Mouse (Mus musculus) kidney, postnatal 36 days (tissue): Measurements from ENCODE around the gene Rybp.
A peak's percentile ranks its signal among the peaks of the same experiment; 100 is the strongest.

Source experiments
- DNase-seq, 2 experiments: peaks; one replicate each; pipeline ENCODE4 v3.0.0; 2021 to 2022; ENCODE audit warnings: mixed read lengths in 2 of 2

The Rybp gene

GRCm38 (mm10) chr6:100288016-100288729 lies 888 bp upstream of the Rybp start:
- DNase-seq, result no peak

DNA sequence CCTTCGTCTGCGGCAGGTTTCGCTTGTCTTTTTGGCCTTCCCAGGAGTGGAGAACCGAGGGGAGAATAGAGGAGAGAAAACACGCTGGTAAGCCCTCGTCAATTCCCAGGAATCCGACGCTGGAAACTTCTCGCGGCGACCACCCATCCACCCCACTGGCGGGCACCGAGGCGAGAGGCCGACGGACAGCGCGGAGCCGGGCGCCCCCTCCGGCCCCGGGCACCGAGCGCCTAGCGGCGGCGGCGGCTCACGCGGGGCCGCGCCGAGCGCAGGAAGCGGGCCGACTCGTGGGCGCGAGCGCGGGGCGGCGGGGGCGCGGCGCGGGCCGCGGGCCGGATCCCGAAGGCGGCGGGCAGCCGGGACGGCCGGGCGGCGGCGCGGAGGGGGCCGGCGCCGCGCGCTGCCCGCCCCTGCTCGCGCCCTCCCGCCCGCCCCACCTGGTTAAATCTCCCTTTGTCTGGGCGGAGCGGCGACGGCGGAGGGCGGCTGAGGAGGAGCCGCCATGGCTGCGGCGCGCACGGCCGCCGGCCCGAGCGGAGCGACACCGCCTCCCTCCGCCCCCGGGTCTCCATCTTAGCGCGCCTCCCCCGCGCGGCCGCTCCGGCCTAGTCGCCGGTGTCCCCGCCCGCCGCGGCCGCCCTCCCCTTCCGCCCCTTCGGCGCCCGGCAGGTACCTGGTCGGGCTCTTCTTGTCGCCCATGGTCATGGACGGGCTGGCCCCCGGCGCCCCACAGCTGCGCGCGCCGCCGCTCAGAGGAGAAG lies 532 bp downstream of the Rybp start:
- peak; percentile 80 to 88 for DNase-seq

DNA sequence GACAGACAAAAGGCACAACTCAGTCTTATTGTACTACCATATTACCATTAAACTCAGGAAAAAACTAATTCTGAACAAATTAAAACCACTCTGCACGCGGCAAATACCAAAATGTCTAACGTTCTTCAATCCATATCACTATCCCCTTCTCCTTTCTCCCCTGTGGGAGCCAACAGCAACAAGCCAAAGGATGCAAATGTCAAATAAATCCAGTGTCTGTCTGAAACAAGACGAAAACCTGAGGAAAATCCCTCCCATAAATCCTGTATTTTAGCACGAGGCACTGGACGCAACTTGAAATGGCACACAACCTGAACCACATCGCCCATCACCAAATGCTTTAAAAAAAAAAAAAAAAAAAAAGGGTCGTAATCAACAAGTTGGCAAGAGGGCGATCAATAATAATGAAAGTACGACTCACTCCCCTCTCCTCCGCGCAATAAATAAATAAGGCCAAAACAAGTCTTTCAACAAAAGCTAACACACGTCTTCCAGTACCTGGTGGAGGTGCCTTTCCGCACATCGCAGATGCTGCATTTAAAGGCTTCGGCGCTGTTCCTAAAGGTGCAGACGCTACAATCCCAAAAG lies 1.2 kb downstream of the Rybp start:
- DNase-seq, result no peak

DNA sequence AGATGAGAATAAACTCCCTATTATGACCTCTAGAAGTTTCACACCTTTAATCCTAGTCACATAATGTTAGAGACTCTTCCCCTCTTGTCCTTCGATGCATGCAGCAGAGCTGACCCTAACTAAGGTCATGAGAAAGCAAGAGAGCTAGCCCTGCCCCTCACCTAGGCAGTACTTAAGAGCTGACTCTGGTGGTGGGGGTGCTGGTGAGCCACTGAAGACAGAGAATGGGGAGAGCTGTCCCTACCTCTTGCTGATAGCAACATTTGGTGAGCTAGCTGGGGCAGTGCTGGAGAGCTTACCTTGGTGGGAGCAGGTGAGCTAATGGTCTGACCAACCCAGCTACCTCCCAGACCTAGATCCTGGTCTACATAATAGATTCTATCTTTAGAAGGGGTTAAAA lies 8.4 kb downstream of the Rybp start:
- DNase-seq, result no peak

- no peak for DNase-seq
These were observed 10.9 kb downstream of the Rybp start for GRCm38 (mm10) chr6:100276344-100276743.

DNA sequence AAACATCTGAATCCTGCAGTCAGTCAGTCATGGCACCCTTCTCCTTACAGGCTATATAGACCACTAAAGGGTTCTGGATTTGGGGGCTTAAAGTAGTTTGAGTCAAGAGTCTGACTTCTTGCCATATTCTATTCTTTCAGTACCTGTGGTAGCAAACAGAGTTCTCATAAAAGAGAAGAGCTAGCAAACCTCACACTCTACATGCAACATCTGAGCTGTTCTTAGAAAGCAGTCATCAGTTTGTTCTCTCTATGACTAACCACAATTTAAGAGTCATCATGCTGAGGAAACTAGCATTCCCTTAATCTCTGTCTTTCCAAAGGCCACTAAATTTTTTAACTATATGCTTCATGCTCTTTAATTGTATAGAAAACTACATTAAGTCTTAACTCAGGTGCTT lies 11.6 kb downstream of the Rybp start:
- DNase-seq, result no peak

DNA sequence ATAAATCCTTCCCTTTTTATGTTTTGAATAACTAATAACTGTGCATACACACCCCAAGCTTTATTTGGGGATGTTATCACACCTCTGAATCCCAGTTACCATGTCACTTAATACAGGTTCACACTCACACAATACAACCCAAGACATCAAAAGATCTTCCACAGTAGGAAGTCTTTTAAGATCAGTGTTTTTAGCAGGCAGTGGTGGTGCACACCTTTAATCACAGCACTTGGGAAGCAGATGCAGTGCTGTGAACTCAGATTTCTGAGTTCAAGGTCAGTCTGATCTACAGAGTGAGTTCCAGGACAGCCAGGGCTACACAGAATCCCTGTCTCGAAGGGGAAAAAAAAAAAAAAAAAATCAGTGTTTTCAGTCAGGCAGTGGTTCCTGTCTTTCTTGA lies 13.7 kb downstream of the Rybp start:
- no peak for DNase-seq

GRCm38 (mm10) chr6:100271992-100272391 lies 15.3 kb downstream of the Rybp start:
- DNase-seq, result no peak

DNA sequence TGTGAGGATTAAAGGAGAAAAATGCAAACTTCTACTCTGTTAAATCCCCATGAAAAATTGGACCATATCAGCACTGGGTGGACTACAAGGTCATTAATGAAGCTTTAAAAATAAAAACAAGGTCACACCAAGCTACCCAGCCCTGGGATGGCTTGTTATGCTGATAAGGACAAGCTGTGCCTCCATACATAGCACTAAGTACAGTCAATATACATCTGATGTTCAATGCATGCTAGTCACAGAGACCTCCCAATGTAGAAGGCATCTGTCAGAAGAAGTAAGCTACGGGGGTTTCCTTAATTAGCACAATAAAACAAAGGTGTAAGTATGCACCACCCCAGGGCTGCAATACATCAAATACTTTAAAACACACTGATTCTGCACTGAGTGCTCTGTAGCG lies 16.5 kb downstream of the Rybp start:
- no peak for DNase-seq

DNA sequence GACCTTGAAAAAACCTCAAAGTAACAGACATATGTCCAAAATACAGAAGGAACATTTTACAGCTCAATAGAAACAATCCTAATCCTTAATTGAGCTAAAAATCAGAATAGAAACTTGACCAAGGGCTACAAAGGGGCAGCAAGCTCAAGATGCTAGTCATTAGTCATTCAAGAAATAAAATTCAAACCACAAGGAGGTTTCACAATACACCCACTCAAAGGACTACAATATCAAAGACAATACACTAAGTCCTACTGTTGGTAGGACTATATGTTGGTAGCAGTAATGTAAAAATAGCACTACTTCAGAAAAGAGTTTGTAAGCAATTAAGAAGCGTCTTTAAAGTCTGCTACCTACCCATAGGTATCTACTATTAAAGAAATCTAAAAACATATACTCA lies 27.7 kb downstream of the Rybp start:
- no peak for DNase-seq

GRCm38 (mm10) chr6:100258278-100258677 lies 29.0 kb downstream of the Rybp start:
- DNase-seq, result no peak

DNA sequence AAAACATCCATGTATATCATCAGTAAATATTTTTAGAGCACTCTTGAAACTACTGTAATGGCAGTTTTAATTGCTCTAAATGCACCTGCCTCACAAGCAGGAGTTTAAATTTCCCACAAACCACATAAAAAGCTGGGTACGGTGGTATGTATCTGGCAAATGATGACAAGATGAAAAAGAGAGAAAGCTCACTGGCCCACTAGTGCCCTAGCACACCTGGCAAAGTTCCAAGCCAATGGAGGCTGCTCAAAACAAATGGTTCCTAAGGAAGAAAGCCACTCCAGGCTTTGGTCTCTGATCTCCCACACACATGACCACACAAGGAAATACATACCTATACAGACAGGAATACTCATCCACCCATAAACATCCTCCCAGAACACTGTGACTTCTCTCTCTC lies 31.9 kb downstream of the Rybp start:
- DNase-seq, result peak in 1 of 2 experiments; percentile 22

DNA sequence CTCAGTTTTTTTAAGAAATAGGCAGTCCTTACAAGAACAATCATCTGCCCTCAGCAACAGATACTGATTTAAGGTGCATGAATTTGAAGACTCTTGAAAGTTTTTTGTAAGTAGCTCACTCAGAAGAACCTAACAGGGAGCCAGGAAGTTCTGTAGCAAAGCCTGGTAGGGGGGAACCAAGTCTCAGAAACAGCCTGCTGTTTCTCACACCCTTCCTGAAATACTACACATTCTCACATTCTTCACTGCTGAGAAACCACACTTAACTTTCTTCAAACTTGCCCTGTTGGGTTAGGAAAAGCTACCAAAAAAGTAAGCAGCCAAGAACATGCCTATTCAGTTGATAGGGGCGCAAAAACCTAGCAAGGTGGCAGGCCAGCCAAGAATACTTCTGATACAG lies 32.6 kb downstream of the Rybp start:
- DNase-seq, result no peak

GRCm38 (mm10) chr6:100244474-100244873 lies 42.8 kb downstream of the Rybp start:
- DNase-seq, result no peak

DNA sequence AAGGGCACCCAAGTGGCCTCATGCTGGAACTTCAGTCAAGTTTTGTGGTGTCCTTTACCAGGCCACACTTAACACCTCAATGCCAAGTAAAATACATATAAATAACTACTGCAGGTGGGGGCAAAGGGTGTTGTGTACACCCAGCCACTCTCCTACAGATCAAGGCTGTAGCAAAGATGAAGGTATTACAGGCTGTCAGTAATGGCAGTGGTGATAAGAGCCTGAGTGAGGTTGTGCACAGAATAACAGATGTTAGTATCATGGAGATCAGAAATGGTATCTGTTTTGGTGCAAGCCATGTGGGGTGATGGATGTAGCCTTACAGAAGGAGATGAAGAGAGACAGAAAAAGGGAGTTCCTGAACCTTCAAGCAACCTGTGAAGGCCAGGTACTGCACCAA lies 52.2 kb downstream of the Rybp start:
- no peak for DNase-seq

GRCm38 (mm10) chr6:100233522-100233921 lies 53.8 kb downstream of the Rybp start:
- DNase-seq, result no peak

GRCm38 (mm10) chr6:100233061-100233460 lies 54.2 kb downstream of the Rybp start:
- no peak for DNase-seq

DNA sequence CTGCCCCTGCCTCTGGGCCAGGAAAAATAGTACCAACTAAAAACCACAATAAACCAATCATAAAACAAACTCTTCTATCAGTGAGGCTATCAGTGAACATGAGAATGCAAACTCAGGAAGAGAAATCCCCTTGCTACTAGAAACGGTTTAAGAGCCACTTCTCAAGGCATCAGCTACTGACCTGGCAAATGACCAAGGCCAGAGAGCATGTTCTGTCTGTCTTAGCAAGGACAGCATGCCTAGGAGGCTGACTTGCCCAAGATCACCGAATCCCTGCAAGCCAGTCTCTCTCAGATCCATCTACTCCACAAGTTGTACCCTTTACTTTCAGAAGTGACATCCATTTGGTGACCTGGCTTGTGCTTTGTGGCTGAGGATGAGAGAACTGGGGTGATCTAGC lies 61.1 kb downstream of the Rybp start:
- DNase-seq, result peak in 1 of 2 experiments; percentile 24

- no peak for DNase-seq
These were observed 63.4 kb downstream of the Rybp start for GRCm38 (mm10) chr6:100223932-100224331.

GRCm38 (mm10) chr6:100223435-100223834 lies 63.9 kb downstream of the Rybp start:
- no peak for DNase-seq

DNA sequence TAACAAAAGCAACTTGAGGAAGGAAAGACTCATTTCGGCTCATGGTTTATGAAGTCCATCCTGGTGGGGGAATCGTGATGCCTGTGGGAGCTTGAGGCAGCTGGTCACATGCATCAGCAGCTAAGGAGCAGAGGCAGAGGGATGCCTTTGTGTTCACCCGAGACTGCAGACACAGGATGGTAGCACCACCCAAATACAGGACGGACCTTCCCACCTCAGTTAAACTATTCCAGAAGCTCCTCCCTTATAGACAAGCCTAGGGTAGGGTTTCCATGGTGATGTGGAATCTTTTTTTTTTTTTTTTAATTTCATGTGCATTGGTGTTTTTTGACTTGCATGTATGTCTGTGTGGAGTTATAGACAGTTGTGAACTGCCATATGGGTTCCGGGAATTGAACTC lies 64.4 kb downstream of the Rybp start:
- no peak for DNase-seq

- no peak for DNase-seq
These were observed 65.5 kb downstream of the Rybp start for GRCm38 (mm10) chr6:100221803-100222202.

GRCm38 (mm10) chr6:100220917-100221560 lies 66.2 kb downstream of the Rybp start:
- DNase-seq, result no peak

DNA sequence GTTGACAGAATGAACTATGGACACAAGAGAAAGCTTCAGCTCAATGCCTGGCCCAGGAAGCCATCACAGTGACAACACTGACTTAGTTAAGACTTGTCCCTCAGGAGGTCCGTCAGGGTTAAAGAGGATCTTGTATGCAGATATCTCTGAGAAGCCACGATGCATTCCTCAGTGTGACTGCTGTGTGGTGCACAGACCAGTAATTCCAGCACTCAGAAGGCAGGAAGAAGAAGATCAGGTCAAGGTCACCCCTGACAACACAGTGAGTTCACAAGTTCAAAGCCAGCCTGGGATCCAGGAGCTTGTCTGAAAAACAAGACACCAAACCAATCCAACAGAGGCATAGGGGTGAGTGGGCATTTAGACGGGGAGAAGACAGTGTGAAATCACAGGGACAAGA lies 67.3 kb downstream of the Rybp start:
- DNase-seq, result no peak
